9 mouse cellular contexts compared by ENCODE assay signal in the genomic region with DNA sequence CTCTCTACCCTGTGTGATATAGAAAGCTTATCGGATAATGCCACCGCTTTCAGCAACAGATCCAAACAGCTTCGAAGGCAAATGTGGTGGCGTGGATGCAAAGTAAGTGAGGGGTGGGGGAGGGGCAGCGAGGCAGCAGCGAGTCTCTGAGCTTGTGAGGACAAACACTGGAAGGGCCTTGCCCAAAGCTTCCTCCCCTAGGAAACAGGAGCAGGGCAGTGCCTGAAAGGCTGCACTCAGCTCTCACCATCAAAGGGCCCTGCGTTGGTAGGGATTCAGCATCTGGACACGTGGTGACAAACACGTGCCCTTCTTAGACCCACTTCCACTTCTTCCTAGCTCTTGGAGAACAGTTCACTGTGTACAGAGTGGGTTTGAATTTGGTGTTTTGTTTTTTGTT. TPM values are rescaled to one million over a fixed set of nuclear protein-coding genes. Genes with fewer than 3 reads are reported as not detected.
DNase-seq lines count a peak whose midpoint lies in the region; ATAC-seq and TF ChIP-seq lines count a peak whose summit lies in the region.
"Had no signal": no experiment of that assay in that cellular context is flagged by ENCODE, and none has a peak within 500 bp of the region (broad histone marks: within the 10 kb centered on the region; RNA-seq: fewer than 3 reads in every experiment).

No protein-coding gene starts in this region.

- peaks cover 8% of the 10 kb centered on the region; the same call in 1 of the 2 replicates for H3K36me3 ChIP-seq in embryonic facial prominence, embryonic 12.5 days
- H3K36me3 ChIP-seq in hindbrain, embryonic 12.5 days, result peaks cover 10% of the 10 kb centered on the region; the same call in 1 of the 2 replicates
- H3K36me3 ChIP-seq in midbrain, embryonic 14.5 days (ENCODE audit: control insufficient read depth, insufficient read depth, low read length), result peaks cover 17% of the 10 kb centered on the region
- H3K36me3 ChIP-seq in stomach, postnatal 0 days (ENCODE audit: control insufficient read depth, insufficient read depth, low read length), result no peaks in the 10 kb centered on the region

- H3K27me3 ChIP-seq in embryonic facial prominence, embryonic 12.5 days, result no peaks in the 10 kb centered on the region
- no peaks in the 10 kb centered on the region for H3K27me3 ChIP-seq in hindbrain, embryonic 12.5 days
- H3K27me3 ChIP-seq in midbrain, embryonic 14.5 days (ENCODE audit: control insufficient read depth, insufficient read depth, low read length), result no peaks in the 10 kb centered on the region
- H3K27me3 ChIP-seq in stomach, postnatal 0 days (ENCODE audit: control insufficient read depth, insufficient read depth, low read length), result no peaks in the 10 kb centered on the region

- H3K4me1 ChIP-seq in embryonic facial prominence, embryonic 12.5 days, result 0 out of 2 replicates have a peak, but pooled peaks cover 3% of the 10 kb centered on the region
- peaks cover 4% of the 10 kb centered on the region for H3K4me1 ChIP-seq in hindbrain, embryonic 12.5 days
- H3K4me1 ChIP-seq in midbrain, embryonic 14.5 days (ENCODE audit: control insufficient read depth, insufficient read depth, low read length), result 0 out of 2 replicates have a peak, but pooled peaks cover 5% of the 10 kb centered on the region
- no peaks in the 10 kb centered on the region for H3K4me1 ChIP-seq in stomach, postnatal 0 days (replicated peaks; ENCODE audit: control insufficient read depth, insufficient read depth)

- H3K4me2 ChIP-seq in embryonic facial prominence, embryonic 12.5 days (replicated peaks), result no peak overlapping the region
- H3K4me2 ChIP-seq in hindbrain, embryonic 12.5 days (replicated peaks), result peak overlapping the region; percentile 24; the same call in 1 of the 2 replicates
- no peak overlapping the region for H3K4me2 ChIP-seq in midbrain, embryonic 14.5 days (ENCODE audit: low read length)
- H3K4me2 ChIP-seq in stomach, postnatal 0 days (replicated peaks; ENCODE audit: low read depth), result no peak overlapping the region

- H3K9ac ChIP-seq in embryonic facial prominence, embryonic 12.5 days, result no peak overlapping the region
- 0 out of 2 replicates have a peak overlapping the region, but pooled peaks have one; percentile 5 for H3K9ac ChIP-seq in hindbrain, embryonic 12.5 days
- no peak overlapping the region for H3K9ac ChIP-seq in midbrain, embryonic 14.5 days (replicated peaks; ENCODE audit: low read length)
- no peak overlapping the region for H3K9ac ChIP-seq in stomach, postnatal 0 days (ENCODE audit: low read length)

- ATAC-seq in embryonic facial prominence, embryonic 12.5 days (ENCODE audit: insufficient number of reproducible peaks, insufficient read depth, low FRiP score, low TSS enrichment), result 0 out of 2 replicates have a peak, but pooled peaks have one; percentile 35
- ATAC-seq in hindbrain, embryonic 12.5 days (ENCODE audit: low FRiP score), result peak; percentile 88
- ATAC-seq in midbrain, embryonic 14.5 days (ENCODE audit: low FRiP score, low TSS enrichment), result peak; percentile 88
- no peak for ATAC-seq in stomach, postnatal 0 days (ENCODE audit: low FRiP score, low TSS enrichment)

- H3K4me3 ChIP-seq in embryonic facial prominence, embryonic 12.5 days, result no peak overlapping the region
- H3K4me3 ChIP-seq in hindbrain, embryonic 12.5 days, result no peak overlapping the region
- H3K4me3 ChIP-seq in midbrain, embryonic 14.5 days (replicated peaks; ENCODE audit: low read depth, low read length), result no peak overlapping the region
- H3K4me3 ChIP-seq in stomach, postnatal 0 days (ENCODE audit: low read depth, low read length), result no peak overlapping the region

- TF ChIP-seq CTCF in stomach, postnatal 0 days (IDR thresholded peaks at IDR 0.05; ENCODE audit: low read depth), result no peak

- no peaks in the 10 kb centered on the region for H3K9me3 ChIP-seq in embryonic facial prominence, embryonic 12.5 days
- H3K9me3 ChIP-seq in hindbrain, embryonic 12.5 days (replicated peaks), result no peaks in the 10 kb centered on the region
- H3K9me3 ChIP-seq in midbrain, embryonic 14.5 days (ENCODE audit: control insufficient read depth, low read length), result no peaks in the 10 kb centered on the region
- no peaks in the 10 kb centered on the region for H3K9me3 ChIP-seq in stomach, postnatal 0 days (ENCODE audit: control insufficient read depth, low read length)

- TF ChIP-seq EP300 in stomach, postnatal 0 days (optimal IDR thresholded peaks at IDR 0.05), result no peak

- no peak overlapping the region for H3K27ac ChIP-seq in embryonic facial prominence, embryonic 12.5 days
- no peak overlapping the region for H3K27ac ChIP-seq in hindbrain, embryonic 12.5 days
- H3K27ac ChIP-seq in midbrain, embryonic 14.5 days (replicated peaks; ENCODE audit: low read depth, low read length), result no peak overlapping the region
- no peak overlapping the region for H3K27ac ChIP-seq in stomach, postnatal 0 days (replicated peaks)

- WGBS in embryonic facial prominence, embryonic 12.5 days, result 13% methylated on average over 9 of the region's 9 CpGs
- WGBS in hindbrain, embryonic 12.5 days, result 7% methylated on average over 9 of the region's 9 CpGs
- WGBS in midbrain, embryonic 14.5 days, result 3% methylated on average over 9 of the region's 9 CpGs
- 29% methylated on average over 9 of the region's 9 CpGs for WGBS in stomach, postnatal 0 days

- DNase-seq in left cerebral cortex, adult 11 months (ENCODE audit: low spot score), result peak; percentile 8
- no peak for DNase-seq in left cerebral cortex, adult 8-10 months (ENCODE audit: low spot score in 2 of 2)
- peak; percentile 74 for DNase-seq in midbrain, embryonic 14.5 days
- DNase-seq in stomach, postnatal 0 days (ENCODE audit: low spot score), result no peak
- DNase-seq in ovary, adult 18-20 months (ENCODE audit: low spot score), result no peak
- no peak for DNase-seq in cerebellum, adult 11 months

RNA-seq across cellular contexts. Expression of gene Vamp4, which starts 19.1 kb away (rescaled TPM):
- total RNA-seq in left cerebral cortex, adult 8-10 months (2022), result 100 to 1,000 TPM in 3 of 4 experiments, 10 to 100 TPM in 1; 97.3 to 120 (median 106) TPM
- polyA plus RNA-seq in embryonic facial prominence, embryonic 12.5 days (2016; fragmentation: Nextera tagmentation; extraction: Ambion mirVana), result 77.0 and 79.8 TPM in 2 replicates
- polyA plus RNA-seq in hindbrain, embryonic 12.5 days (2016; fragmentation: Nextera tagmentation; extraction: Ambion mirVana), result 68.4 and 74.9 TPM in 2 replicates
- 71.3 and 72.0 TPM in 2 replicates for polyA plus RNA-seq in midbrain, embryonic 14.5 days (2014; fragmentation: Nextera tagmentation; extraction: Ambion mirVana)
- polyA plus RNA-seq in stomach, postnatal 0 days (2015; fragmentation: Nextera tagmentation; extraction: Ambion mirVana), result 32.9 and 33.1 TPM in 2 replicates

RNA-seq across cellular contexts. Expression of gene Mettl13, which starts 41.1 kb away (rescaled TPM):
- 10 to 100 TPM; 11.9 to 16.4 (median 13.2) TPM for total RNA-seq in left cerebral cortex, adult 8-10 months (2022)
- 30.2 and 32.6 TPM in 2 replicates for polyA plus RNA-seq in embryonic facial prominence, embryonic 12.5 days (2016; fragmentation: Nextera tagmentation; extraction: Ambion mirVana)
- polyA plus RNA-seq in hindbrain, embryonic 12.5 days (2016; fragmentation: Nextera tagmentation; extraction: Ambion mirVana), result 21.9 and 23.6 TPM in 2 replicates
- 12.7 and 15.1 TPM in 2 replicates for polyA plus RNA-seq in midbrain, embryonic 14.5 days (2014; fragmentation: Nextera tagmentation; extraction: Ambion mirVana)
- 9.0 and 9.1 TPM in 2 replicates for polyA plus RNA-seq in stomach, postnatal 0 days (2015; fragmentation: Nextera tagmentation; extraction: Ambion mirVana)

RNA-seq across cellular contexts. Expression of gene Myoc, which starts 49.5 kb away (rescaled TPM):
- total RNA-seq in left cerebral cortex, adult 8-10 months (2022), result 1 to 10 TPM; 3.6 to 7.6 (median 5.2) TPM
- not detected in 2 replicates for polyA plus RNA-seq in embryonic facial prominence, embryonic 12.5 days (2016; fragmentation: Nextera tagmentation; extraction: Ambion mirVana)
- polyA plus RNA-seq in hindbrain, embryonic 12.5 days (2016; fragmentation: Nextera tagmentation; extraction: Ambion mirVana), result not detected in 2 replicates
- 0.13 TPM in 1 of 2 replicates, not detected in the other for polyA plus RNA-seq in midbrain, embryonic 14.5 days (2014; fragmentation: Nextera tagmentation; extraction: Ambion mirVana)
- polyA plus RNA-seq in stomach, postnatal 0 days (2015; fragmentation: Nextera tagmentation; extraction: Ambion mirVana), result not detected in 2 replicates
- total RNA-seq: hematopoietic stem cell, adult 5-6 weeks had no signal

Comparison
In these comparisons a context has a peak if more than half of its experiments do, and no peak if none do; other contexts are left out.
1. DNase-seq: peak in left cerebral cortex, adult 11 months (single experiment) and midbrain, embryonic 14.5 days (single experiment); none in left cerebral cortex, adult 8-10 months (0 of 2), stomach, postnatal 0 days (single experiment), ovary, adult 18-20 months (single experiment) and cerebellum, adult 11 months (single experiment).